In genomic region chr5:129218537-129218981, GRCm38 (mm10) we compare ENCODE assay signal across 14 mouse cellular contexts.
A peak's percentile ranks its signal among the peaks of the same experiment; 100 is the strongest.
DNase-seq lines count a peak whose midpoint lies in the region; ATAC-seq lines count a peak whose summit lies in the region.
"Had no signal": no experiment of that assay in that cellular context is flagged by ENCODE, and none has a peak within 500 bp of the region (broad histone marks: within the 10 kb centered on the region; RNA-seq: fewer than 3 reads in every experiment).

No protein-coding gene starts in this region.

- peaks cover 13% of the 10 kb centered on the region for H3K4me1 ChIP-seq in forebrain, embryonic 14.5 days (ENCODE audit: control insufficient read depth, insufficient read depth, low read length)
- H3K4me1 ChIP-seq in limb, embryonic 10.5 days: peaks cover 19% of the 10 kb centered on the region
- H3K4me1 ChIP-seq: megakaryocyte, embryonic 14.5 days had no signal

- no peak for ATAC-seq in forebrain, embryonic 14.5 days
- ATAC-seq: liver, embryonic 12.5 days had no signal

- intact Hi-C loops in gastrocnemius, postnatal 14 days (cut with DNase I; ENCODE audit: low total_unique reads): no loop called here

- no peaks in the 10 kb centered on the region for H3K9me3 ChIP-seq in forebrain, embryonic 14.5 days (replicated peaks; ENCODE audit: control insufficient read depth, low read length)
- H3K9me3 ChIP-seq in limb, embryonic 10.5 days (replicated peaks): no peaks in the 10 kb centered on the region
- H3K9me3 ChIP-seq: liver, embryonic 12.5 days had no signal

- H3K4me3 ChIP-seq in forebrain, embryonic 14.5 days (ENCODE audit: low read depth, low read length): no peak overlapping the region
- no peak overlapping the region for H3K4me3 ChIP-seq in limb, embryonic 10.5 days
- H3K4me3 ChIP-seq: liver, embryonic 12.5 days; megakaryocyte, embryonic 14.5 days had no signal

- DNase-seq in cerebellum, postnatal 10 days: peak; percentile 38 to 53
- DNase-seq in cerebellum, adult 8-10 months: no peak
- DNase-seq in MN1 (ENCODE audit: low spot score): peak; percentile 65
- no peak for DNase-seq in forebrain, embryonic 14.5 days (ENCODE audit: low spot score)
- DNase-seq in limb, embryonic 10.5 days (ENCODE audit: low spot score): no peak
- no peak for DNase-seq in gastrocnemius, postnatal 14 days
- DNase-seq in thymus, postnatal 10 days (ENCODE audit: low spot score in 2 of 2): no peak
- DNase-seq in cerebellum, adult 11-12 months: no peak
- DNase-seq: adrenal gland, adult 8-10 months; cerebellum, adult 11 months; heart, postnatal 4 days had no signal

- WGBS in forebrain, embryonic 14.5 days: 8% methylated on average over 8 of the region's 8 CpGs
- WGBS in limb, embryonic 10.5 days: 20% methylated on average over 8 of the region's 8 CpGs

- H3K27ac ChIP-seq in forebrain, embryonic 14.5 days (ENCODE audit: low read depth, low read length): peak overlapping the region; percentile 58; the same call in 1 of the 2 replicates
- 0 out of 2 replicates have a peak overlapping the region, but pooled peaks have one; percentile 25 for H3K27ac ChIP-seq in limb, embryonic 10.5 days
- H3K27ac ChIP-seq: liver, embryonic 12.5 days had no signal

- H3K4me2 ChIP-seq in forebrain, embryonic 14.5 days (ENCODE audit: low read length): no peak overlapping the region
- H3K4me2 ChIP-seq: liver, embryonic 12.5 days had no signal

- no peaks in the 10 kb centered on the region for H3K27me3 ChIP-seq in forebrain, embryonic 14.5 days (replicated peaks; ENCODE audit: control insufficient read depth, insufficient read depth, low read length)
- peaks cover 4% of the 10 kb centered on the region; the same call in 1 of the 2 replicates for H3K27me3 ChIP-seq in limb, embryonic 10.5 days (ENCODE audit: low read depth, poor library complexity, severe bottlenecking)

- no peaks in the 10 kb centered on the region for H3K36me3 ChIP-seq in forebrain, embryonic 14.5 days (ENCODE audit: control insufficient read depth, insufficient read depth, low read length)
- H3K36me3 ChIP-seq in limb, embryonic 10.5 days: no peaks in the 10 kb centered on the region
- H3K36me3 ChIP-seq: G1E; liver, embryonic 12.5 days had no signal

- no peak overlapping the region; the same call in 1 of the 2 replicates for H3K9ac ChIP-seq in forebrain, embryonic 14.5 days (ENCODE audit: low read length)
- H3K9ac ChIP-seq: liver, embryonic 12.5 days had no signal

Comparison
In these comparisons a context has a peak if more than half of its experiments do, and no peak if none do; other contexts are left out.
1. DNase-seq: peak in cerebellum, postnatal 10 days (2 of 2) and MN1 (single experiment); none in cerebellum, adult 8-10 months (single experiment), forebrain, embryonic 14.5 days (single experiment), limb, embryonic 10.5 days (single experiment), gastrocnemius, postnatal 14 days (single experiment), thymus, postnatal 10 days (0 of 2) and cerebellum, adult 11-12 months (single experiment).